Mouse (Mus musculus) liver, embryonic 14.5 days (tissue): Measurements from ENCODE around the gene Cdip1. TPM values are rescaled to one million over a fixed set of nuclear protein-coding genes. Genes with fewer than 3 reads are reported as not detected.

ENCODE experiments used
- ATAC-seq: fragments of 200-750 bp; cut with Nextera tagmentation; 2 replicates; pipeline ENCODE4 v1.8.0; 2017; ENCODE audit warnings: moderate number of reproducible peaks, mild to moderate bottlenecking, moderate library complexity; ENCODE audit not compliant: insufficient read depth
- DNase-seq, 3 experiments: peaks; one replicate each; pipeline ENCODE4 v3.0.0-alpha.2; 2012 to 2013; ENCODE audit warnings: low read depth in 3 of 3, low spot score in 3 of 3
- H3K27ac ChIP-seq: fragments of 300-500 bp; sonication (generic); 2 replicates; pipeline ENCODE4 v1.5.1; 2014; ENCODE audit warnings: moderate library complexity, mild to moderate bottlenecking, control low read depth, inconsistent platforms
- H3K27me3 ChIP-seq: fragments of 300-500 bp; sonication (generic); 2 replicates; pipeline ENCODE4 v1.6.1; 2014; ENCODE audit warnings: mild to moderate bottlenecking, low read length, moderate library complexity; ENCODE audit not compliant: control insufficient read depth, insufficient read depth
- H3K36me3 ChIP-seq: fragments of 300-500 bp; sonication (generic); replicated peaks from 2 replicates; pipeline ENCODE4 v1.6.1; 2014; ENCODE audit warnings: low read depth; ENCODE audit not compliant: control insufficient read depth, insufficient read depth
- H3K4me1 ChIP-seq, 2 experiments: fragments of 200-500 bp in 1 of 2; fragments of 300-500 bp in 1 of 2; sonication (generic) in 1 of 2; replicated peaks; 2 replicates each; pipeline ENCODE4 v1.6.1; 2012 to 2014; ENCODE audit warnings: antibody characterized with exemption in 1 of 2, inconsistent platforms in 1 of 2, low read length in 1 of 2; ENCODE audit not compliant: control insufficient read depth in 2 of 2, insufficient read depth in 2 of 2
- H3K4me2 ChIP-seq: fragments of 300-500 bp; sonication (generic); 2 replicates; pipeline ENCODE4 v1.6.1; 2014; ENCODE audit warnings: low read depth, mild to moderate bottlenecking, control low read depth, moderate library complexity
- H3K4me3 ChIP-seq, 2 experiments: fragments of 200-500 bp in 1 of 2; fragments of 300-500 bp in 1 of 2; sonication (generic) in 1 of 2; 2 replicates each; pipeline ENCODE4 v1.5.1; 2012 to 2014; ENCODE audit warnings: low read depth in 2 of 2, low read length in 2 of 2, mild to moderate bottlenecking in 2 of 2, control low read depth in 1 of 2, inconsistent platforms in 1 of 2, moderate library complexity in 1 of 2; ENCODE audit not compliant: insufficient read depth in 1 of 2
- H3K9ac ChIP-seq: fragments of 300-500 bp; sonication (generic); replicated peaks from 2 replicates; pipeline ENCODE4 v1.6.1; 2014; ENCODE audit warnings: mild to moderate bottlenecking, control low read depth, moderate library complexity
- H3K9me3 ChIP-seq: fragments of 300-500 bp; sonication (generic); 2 replicates; pipeline ENCODE4 v1.6.1; 2016; ENCODE audit warnings: low read length, mixed read lengths; ENCODE audit not compliant: control insufficient read depth
- CTCF ChIP-seq: IDR thresholded peaks from 2 replicates; pipeline ENCODE4 v1.5.1; 2016; ENCODE audit warnings: antibody characterized with exemption, low read depth, control low read depth
- EP300 ChIP-seq: IDR thresholded peaks from 2 replicates; pipeline ENCODE4 v1.6.1; 2016; ENCODE audit warnings: antibody characterized with exemption, low read depth
- WGBS: fragments of 180-500 bp; shearing (Covaris S2); extraction: QIAGEN DNeasy Blood & Tissue Kit; methylation state at CpG from one replicate; pipeline ENCODE4 v1.1.7; 2014; ENCODE audit not compliant: insufficient replicate concordance; 5-methylcytosine and 5-hydroxymethylcytosine counted together
- polyA plus RNA-seq, 2 experiments: library from polyadenylated mRNA; depleted of rRNA in 1 of 2; stranded (reverse) in 1 of 2; unstranded in 1 of 2; fragments of >200 nt; fragmentation: Nextera tagmentation in 1 of 2; extraction: Ambion mirVana in 1 of 2; gene quantifications; 2 replicates each; pipeline versions ENCODE4 v1.2.1 to v1.2.3; 2012 to 2014

Gene Cdip1
- polyA plus RNA-seq, 2 experiments: 10.0 to 11.3 TPM

GRCm38 (mm10) chr16:4782515-4782914 is 7.6 kb downstream of the Cdip1 start:
- Histone ChIP-seq H3K9me3 (no peaks in the 10 kb centered on the region), H3K4me3 (no peak overlapping the region), H3K27ac (no peak overlapping the region), H3K4me1 (no peaks in the 10 kb centered on the region), H3K4me2 (no peak overlapping the region), H3K9ac (no peak overlapping the region), H3K36me3 (no peaks in the 10 kb centered on the region), H3K27me3 (no peaks in the 10 kb centered on the region)
- DNase-seq (no peak), ATAC-seq (no peak)
- TF ChIP-seq CTCF (no peak), EP300 (no peak)

GRCm38 (mm10) chr16:4781524-4782196 is 8.4 kb downstream of the Cdip1 start:
- Histone ChIP-seq H3K4me3 (no peak overlapping the region), H3K9ac (no peak overlapping the region), H3K27ac (no peak overlapping the region), H3K36me3 (no peaks in the 10 kb centered on the region), H3K27me3 (no peaks in the 10 kb centered on the region), H3K4me2 (no peak overlapping the region), H3K4me1 (no peaks in the 10 kb centered on the region), H3K9me3 (no peaks in the 10 kb centered on the region)
- no peak for TF ChIP-seq EP300
- no peak for TF ChIP-seq CTCF
- WGBS: 61% methylated on average over 5 of the region's 5 CpGs
- DNase-seq (no peak), ATAC-seq (no peak)

- H3K4me3 ChIP-seq: no peak overlapping the region
- no peaks in the 10 kb centered on the region for H3K9me3 ChIP-seq
- H3K4me2 ChIP-seq: no peak overlapping the region
- no peak for DNase-seq
- no peaks in the 10 kb centered on the region for H3K4me1 ChIP-seq
- no peaks in the 10 kb centered on the region for H3K36me3 ChIP-seq
- TF ChIP-seq EP300: no peak
- TF ChIP-seq CTCF: no peak
- no peak for ATAC-seq
- no peak overlapping the region for H3K27ac ChIP-seq
- H3K27me3 ChIP-seq: no peaks in the 10 kb centered on the region
- H3K9ac ChIP-seq: no peak overlapping the region
- 62% methylated on average over 4 of the region's 4 CpGs for WGBS
Observed at GRCm38 (mm10) chr16:4778940-4779339, 11.2 kb downstream of the Cdip1 start.

GRCm38 (mm10) chr16:4777905-4778609 is 12.0 kb downstream of the Cdip1 start:
- no peaks in the 10 kb centered on the region; a peak in 1 of 4 replicates for H3K4me1 ChIP-seq
- 54% methylated on average over 4 of the region's 4 CpGs for WGBS
- no peak overlapping the region for H3K4me2 ChIP-seq
- H3K36me3 ChIP-seq: no peaks in the 10 kb centered on the region
- H3K27me3 ChIP-seq: no peaks in the 10 kb centered on the region
- no peaks in the 10 kb centered on the region for H3K9me3 ChIP-seq
- TF ChIP-seq EP300 (no peak), CTCF (no peak)
- H3K27ac ChIP-seq: no peak overlapping the region
- no peak for DNase-seq
- ATAC-seq: no peak
- H3K4me3 ChIP-seq: no peak overlapping the region
- no peak overlapping the region for H3K9ac ChIP-seq

- Histone ChIP-seq H3K9ac (no peak overlapping the region), H3K27ac (no peak overlapping the region), H3K27me3 (no peaks in the 10 kb centered on the region), H3K4me1 (no peaks in the 10 kb centered on the region; a peak in 1 of 4 replicates), H3K4me2 (no peak overlapping the region), H3K9me3 (no peaks in the 10 kb centered on the region), H3K4me3 (no peak overlapping the region), H3K36me3 (no peaks in the 10 kb centered on the region)
- DNase-seq (no peak), ATAC-seq (no peak)
- TF ChIP-seq CTCF (no peak), EP300 (no peak)
- WGBS: 78% methylated on average over 3 of the region's 3 CpGs
Observed at GRCm38 (mm10) chr16:4777171-4777904, 12.8 kb downstream of the Cdip1 start.
